Mouse (Mus musculus) left cerebral cortex, postnatal 14 days (tissue): ENCODE data around the gene Trf. TPM values are rescaled to one million over a fixed set of nuclear protein-coding genes. Genes with fewer than 3 reads are reported as not detected.
"Not testable (repeated sequence)": the region's sequence is repeated elsewhere in the genome, so short reads cannot be mapped to it uniquely, and the experiment has no call there.

Experiments used
- DNase-seq, 2 experiments: peaks; one replicate each; pipeline ENCODE4 v3.0.0; 2021 to 2022; ENCODE audit warnings: low spot score in 2 of 2, mixed read lengths in 1 of 2
- intact Hi-C: fragments of 180-260 bp; cut with DNase I; formaldehyde crosslinking; loops from one replicate; pipeline ENCODE4 v1.15.1; 2025
- total RNA-seq, 2 experiments: library from RNA; stranded (reverse); gene quantifications; 2 replicates each; pipeline ENCODE4 v1.2.3; 2021

Trf gene
- total RNA-seq, 2 experiments from 2014 or later: 34.5 to 56.6 TPM

DNA sequence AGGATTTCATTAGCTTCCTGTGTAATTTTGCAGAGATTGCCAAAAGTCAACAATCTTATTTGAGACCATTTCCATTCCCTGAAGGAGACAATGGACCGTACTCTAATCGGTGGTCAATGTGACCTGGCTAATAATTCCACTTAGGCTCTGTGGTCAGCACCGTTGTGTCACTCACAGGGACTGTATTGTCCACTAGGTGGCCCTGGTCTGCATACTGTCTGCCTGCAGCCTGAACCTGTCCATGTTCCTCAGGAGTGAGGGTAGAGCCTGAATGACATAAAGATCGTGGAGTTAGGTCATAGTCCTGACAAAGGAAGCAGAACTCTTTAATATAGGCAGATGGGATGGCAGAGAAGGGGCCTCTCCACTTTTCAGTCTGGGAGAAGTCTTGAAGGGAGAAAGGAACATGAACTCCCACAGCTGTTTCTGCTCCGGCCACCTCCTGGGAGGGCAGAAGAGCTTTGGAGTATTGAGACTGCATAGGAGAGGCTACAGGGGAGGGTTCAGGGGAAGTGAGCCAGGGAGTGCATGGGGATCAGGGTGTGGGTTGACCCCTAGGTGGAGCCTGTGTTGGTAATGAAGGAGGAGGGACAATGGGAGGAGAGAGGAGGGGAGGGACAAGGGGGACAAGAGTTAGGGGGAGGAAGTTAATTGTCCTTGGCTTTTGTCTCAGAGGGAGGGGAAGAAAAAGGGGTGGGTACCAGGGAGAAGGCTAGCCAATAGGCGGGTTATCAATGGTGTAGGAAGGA, 55.3 kb downstream of the Trf start:
- intact Hi-C loops: loop anchor here (5.0 kb wide), 1 partner anchor 83 kb away; no protein-coding TSS in a partner anchor
- no peak for DNase-seq

DNA sequence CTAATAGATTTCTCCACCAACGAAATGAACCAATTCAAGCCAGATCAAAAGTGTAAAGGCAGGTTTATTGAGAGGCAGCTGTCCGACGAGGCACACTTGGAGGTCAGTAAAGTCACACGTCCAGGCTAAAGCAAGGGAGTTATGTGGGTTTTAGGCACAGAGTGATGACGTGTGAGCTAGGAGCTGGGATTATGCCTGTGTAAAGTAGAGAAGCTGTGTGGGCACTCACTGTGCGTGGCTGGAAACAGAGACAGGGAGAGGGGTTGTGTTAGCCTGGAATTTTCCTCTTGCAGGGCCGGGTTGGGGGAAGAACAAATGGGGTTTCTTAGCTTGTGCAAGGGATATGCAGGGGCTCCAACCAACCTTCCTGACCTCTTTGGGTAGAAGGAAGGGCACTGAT, 61.5 kb downstream of the Trf start:
- intact Hi-C loops: no loop called here
- no peak for DNase-seq

DNA sequence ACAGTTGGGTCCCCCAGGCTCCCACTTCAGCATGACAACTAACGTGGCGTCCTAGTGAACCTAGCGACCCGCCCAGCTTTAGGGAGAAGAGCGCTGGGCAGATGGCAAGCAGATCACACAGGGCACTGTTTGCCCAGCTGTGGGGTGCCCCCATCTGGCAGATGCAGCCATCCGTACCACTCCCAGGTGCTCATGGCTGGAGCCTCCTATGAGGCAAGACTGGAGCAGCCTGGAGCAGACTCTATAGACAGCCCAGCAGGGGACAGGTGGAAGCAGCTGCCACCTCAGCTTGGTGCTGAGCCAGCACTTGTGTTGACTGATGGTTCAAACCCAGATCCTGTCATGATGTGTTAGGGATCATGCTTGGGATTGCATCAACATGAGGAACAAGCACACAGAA, 62.2 kb downstream of the Trf start:
- DNase-seq: no peak
- intact Hi-C loops: no loop called here

- no peak for DNase-seq
- intact Hi-C loops: no loop called here
These were observed 66.4 kb downstream of the Trf start for GRCm38 (mm10) chr9:103163806-103164205.

GRCm38 (mm10) chr9:103155158-103155557, 75.1 kb downstream of the Trf start:
- intact Hi-C loops, DNase-seq: not testable (repeated sequence)

GRCm38 (mm10) chr9:103154568-103154967, 75.7 kb downstream of the Trf start:
- DNase-seq: no peak
- intact Hi-C loops: no loop called here

Other genes with a start within 250 kb of the Trf start
- gene Slco2a1, start 241.7 kb downstream of the Trf start, total RNA-seq: 1 to 10 TPM; 1.5 to 2.3 TPM
- gene Rab6b, start 118.7 kb downstream of the Trf start, total RNA-seq: 100 to 1,000 TPM; 657 to 676 TPM
- 10 to 100 TPM; 18.1 to 18.5 TPM for gene Srprb, start 28.3 kb downstream of the Trf start, total RNA-seq
- 1 to 10 TPM; 7.5 to 9.1 TPM for gene Gm20425, start 137 bp downstream of the Trf start, total RNA-seq
- gene 1300017J02Rik, start 74.6 kb upstream of the Trf start, total RNA-seq: 1 to 10 TPM in 1 of 2 experiments, not detected in 1; 1.1 TPM
- gene Topbp1, start 74.8 kb upstream of the Trf start, total RNA-seq: 10 to 100 TPM; 18.7 to 18.8 TPM
- 10 to 100 TPM; 85.8 to 93.4 TPM for gene Cdv3, start 135.4 kb upstream of the Trf start, total RNA-seq
- gene Bfsp2, start 250.0 kb upstream of the Trf start, total RNA-seq: 1 to 10 TPM; 2.6 to 6.9 TPM